Mouse (Mus musculus): Measurements from ENCODE around the gene Wdr54. TPM values are rescaled to one million over a fixed set of nuclear protein-coding genes. Genes with fewer than 3 reads are reported as not detected.
"Not testable (repeated sequence)": the region's sequence is repeated elsewhere in the genome, so short reads cannot be mapped to it uniquely, and the experiment has no call there.

Wdr54 gene
- total and polyA plus RNA-seq, 2 experiments from 2014 or later, result 8.5 to 20.0 TPM

GRCm38 (mm10) chr6:83162701-83163100 lies 6.5 kb upstream of the Wdr54 start:
- Histone ChIP-seq H3K27me3 (ENCODE audit: insufficient read depth, low read length) (peaks cover 22% of the 10 kb centered on the region), H3K27ac (no peak overlapping the region), H3K4me1 (ENCODE audit: insufficient read depth, low read length) (0 out of 2 replicates have a peak, but pooled peaks cover 10% of the 10 kb centered on the region), H3K4me3 (ENCODE audit: low read length) (peak overlapping the region; percentile 24), H3K36me3 (ENCODE audit: insufficient read depth, low read length) (no peaks in the 10 kb centered on the region), H3K9me3 (ENCODE audit: low read length) (no peaks in the 10 kb centered on the region), H3K9ac (replicated peaks; ENCODE audit: low read length) (no peak overlapping the region), H3K4me2 (ENCODE audit: low read depth, low read length) (peak overlapping the region; percentile 50)
- DNase-seq (ENCODE audit: low spot score) (peak; percentile 82), ATAC-seq (no peak)
- WGBS, result under 1% methylated on average over 8 of the region's 8 CpGs
- peak; percentile 83 for TF ChIP-seq CTCF (IDR thresholded peaks at IDR 0.05; ENCODE audit: low read depth)

- TF ChIP-seq CTCF (IDR thresholded peaks at IDR 0.05; ENCODE audit: low read depth), result no peak
- Histone ChIP-seq H3K4me1 (ENCODE audit: insufficient read depth, low read length) (0 out of 2 replicates have a peak, but pooled peaks cover 10% of the 10 kb centered on the region), H3K4me3 (ENCODE audit: low read length) (peak overlapping the region; percentile 24), H3K9ac (replicated peaks; ENCODE audit: low read length) (0 out of 2 replicates have a peak overlapping the region, but pooled peaks have one; percentile 25), H3K27me3 (ENCODE audit: insufficient read depth, low read length) (peaks cover 22% of the 10 kb centered on the region), H3K27ac (no peak overlapping the region), H3K9me3 (ENCODE audit: low read length) (no peaks in the 10 kb centered on the region), H3K36me3 (ENCODE audit: insufficient read depth, low read length) (no peaks in the 10 kb centered on the region), H3K4me2 (ENCODE audit: low read depth, low read length) (peak overlapping the region; percentile 50)
- DNase-seq (ENCODE audit: low spot score), result no peak
- no peak for ATAC-seq
- 3% methylated on average over 49 of the region's 49 CpGs for WGBS
Measured at GRCm38 (mm10) chr6:83161921-83162641, 5.9 kb upstream of the Wdr54 start.

- H3K36me3 ChIP-seq (ENCODE audit: insufficient read depth, low read length), result no peaks in the 10 kb centered on the region
- peaks cover 22% of the 10 kb centered on the region for H3K27me3 ChIP-seq (ENCODE audit: insufficient read depth, low read length)
- peak overlapping the region; percentile 50 for H3K4me2 ChIP-seq (ENCODE audit: low read depth, low read length)
- H3K9ac ChIP-seq (replicated peaks; ENCODE audit: low read length), result no peak overlapping the region
- H3K4me1 ChIP-seq (ENCODE audit: insufficient read depth, low read length), result 0 out of 2 replicates have a peak, but pooled peaks cover 5% of the 10 kb centered on the region
- H3K4me3 ChIP-seq (ENCODE audit: low read length), result peak overlapping the region; percentile 24
- no peak overlapping the region for H3K27ac ChIP-seq
- ATAC-seq (no peak), DNase-seq (ENCODE audit: low spot score) (no peak)
- no peak for TF ChIP-seq CTCF (IDR thresholded peaks at IDR 0.05; ENCODE audit: low read depth)
- no peaks in the 10 kb centered on the region for H3K9me3 ChIP-seq (ENCODE audit: low read length)
- WGBS, result 15% methylated on average over 19 of the region's 19 CpGs
Measured at GRCm38 (mm10) chr6:83161442-83161841, 5.2 kb upstream of the Wdr54 start.

GRCm38 (mm10) chr6:83159456-83159855 lies 3.3 kb upstream of the Wdr54 start:
- not testable (repeated sequence) for H3K4me2 ChIP-seq (ENCODE audit: low read depth, low read length); ATAC-seq; H3K27ac ChIP-seq; H3K4me3 ChIP-seq (ENCODE audit: low read length); H3K9me3 ChIP-seq (ENCODE audit: low read length); H3K9ac ChIP-seq (replicated peaks; ENCODE audit: low read length); H3K36me3 ChIP-seq (ENCODE audit: insufficient read depth, low read length); H3K4me1 ChIP-seq (ENCODE audit: insufficient read depth, low read length)
- DNase-seq (ENCODE audit: low spot score), result peak; percentile 82
- peaks cover 22% of the 10 kb centered on the region for H3K27me3 ChIP-seq (ENCODE audit: insufficient read depth, low read length)
- 19% methylated on average over 3 of the region's 3 CpGs for WGBS
- peak; percentile 69 for TF ChIP-seq CTCF (IDR thresholded peaks at IDR 0.05; ENCODE audit: low read depth)

GRCm38 (mm10) chr6:83155552-83156238 lies 502 bp downstream of the Wdr54 start:
- no peaks in the 10 kb centered on the region for H3K36me3 ChIP-seq (ENCODE audit: insufficient read depth, low read length)

GRCm38 (mm10) chr6:83153485-83153884 lies 2.7 kb downstream of the Wdr54 start:
- Histone ChIP-seq H3K36me3 (ENCODE audit: insufficient read depth, low read length) (0 out of 2 replicates have a peak, but pooled peaks cover 4% of the 10 kb centered on the region), H3K4me2 (ENCODE audit: low read depth, low read length) (no peak overlapping the region), H3K4me1 (ENCODE audit: insufficient read depth, low read length) (no peaks in the 10 kb centered on the region), H3K9me3 (ENCODE audit: low read length) (no peaks in the 10 kb centered on the region), H3K9ac (replicated peaks; ENCODE audit: low read length) (no peak overlapping the region), H3K27ac (no peak overlapping the region), H3K27me3 (ENCODE audit: insufficient read depth, low read length) (no peaks in the 10 kb centered on the region), H3K4me3 (ENCODE audit: low read length) (no peak overlapping the region)
- DNase-seq (ENCODE audit: low spot score) (no peak), ATAC-seq (no peak)
- WGBS, result 79% methylated on average over 5 of the region's 5 CpGs
- no peak for TF ChIP-seq CTCF (IDR thresholded peaks at IDR 0.05; ENCODE audit: low read depth)

More at GRCm38 (mm10) chr6:83155552-83156238, 502 bp downstream of the Wdr54 start:
- WGBS, result 8% methylated on average over 23 of the region's 23 CpGs
- Histone ChIP-seq H3K4me3 (ENCODE audit: low read length) (peak overlapping the region; percentile 50), H3K4me2 (ENCODE audit: low read depth, low read length) (peak overlapping the region; percentile 79), H3K27me3 (ENCODE audit: insufficient read depth, low read length) (peaks cover 5% of the 10 kb centered on the region; the same call in 1 of the 2 replicates), H3K9ac (replicated peaks; ENCODE audit: low read length) (peak overlapping the region; percentile 46), H3K9me3 (ENCODE audit: low read length) (no peaks in the 10 kb centered on the region), H3K4me1 (ENCODE audit: insufficient read depth, low read length) (no peaks in the 10 kb centered on the region), H3K27ac (peak overlapping the region; percentile 38; the same call in 1 of the 2 replicates)
- TF ChIP-seq CTCF (IDR thresholded peaks at IDR 0.05; ENCODE audit: low read depth), result no peak
- DNase-seq (ENCODE audit: low spot score), result peak; percentile 52
- peak; percentile 38 for ATAC-seq

All from hindbrain, postnatal 0 days (tissue).